Mouse (Mus musculus): ENCODE data around the gene Gtsf1l. TPM values are rescaled to one million over a fixed set of nuclear protein-coding genes. Genes with fewer than 3 reads are reported as not detected.

Gtsf1l gene
- polyA plus RNA-seq, 1 experiment from 2014 or later: not detected

Small RNA genes lying within 50 kb of the gene (microRNA-seq; reads per million reads assigned to microRNA genes)
- not detected for gene Gm22174
- gene Mir7003: not detected

Other genes starting within 250 kb of the Gtsf1l start
- gene Srsf6, start 156.3 kb downstream of the Gtsf1l start, polyA plus RNA-seq (2015; fragmentation: Nextera tagmentation; extraction: Ambion mirVana): 170 and 191 TPM in 2 replicates
- gene L3mbtl1, start 144.4 kb downstream of the Gtsf1l start, polyA plus RNA-seq (2015; fragmentation: Nextera tagmentation; extraction: Ambion mirVana): 0.18 and 0.19 TPM in 2 replicates
- gene Sgk2, start 100.5 kb downstream of the Gtsf1l start, polyA plus RNA-seq (2015; fragmentation: Nextera tagmentation; extraction: Ambion mirVana): 1.2 and 1.4 TPM in 2 replicates
- 43.2 and 45.5 TPM in 2 replicates for gene Ift52, start 70.5 kb downstream of the Gtsf1l start, polyA plus RNA-seq (2015; fragmentation: Nextera tagmentation; extraction: Ambion mirVana)
- 23.3 and 26.7 TPM in 2 replicates for gene Mybl2, start 33.2 kb downstream of the Gtsf1l start, polyA plus RNA-seq (2015; fragmentation: Nextera tagmentation; extraction: Ambion mirVana)
- gene Tox2, start 115.3 kb upstream of the Gtsf1l start, polyA plus RNA-seq (2015; fragmentation: Nextera tagmentation; extraction: Ambion mirVana): 4.4 TPM in 2 replicates